Mouse (Mus musculus) MN1 (cell line): ENCODE results near the gene B3galt4.
"Not testable (repeated sequence)": the region's sequence is repeated elsewhere in the genome, so short reads cannot be mapped to it uniquely, and the experiment has no call there.

ENCODE experiments used
- DNase-seq: peaks from one replicate; pipeline ENCODE4 v3.0.0-alpha.2; 2016; ENCODE audit warnings: low spot score

The B3galt4 gene

GRCm38 (mm10) chr17:33951021-33951946 is at the start of gene B3galt4:
B3galt4 (minus strand) TSS chr17:33951488.
- peak; percentile 89 for DNase-seq

DNA sequence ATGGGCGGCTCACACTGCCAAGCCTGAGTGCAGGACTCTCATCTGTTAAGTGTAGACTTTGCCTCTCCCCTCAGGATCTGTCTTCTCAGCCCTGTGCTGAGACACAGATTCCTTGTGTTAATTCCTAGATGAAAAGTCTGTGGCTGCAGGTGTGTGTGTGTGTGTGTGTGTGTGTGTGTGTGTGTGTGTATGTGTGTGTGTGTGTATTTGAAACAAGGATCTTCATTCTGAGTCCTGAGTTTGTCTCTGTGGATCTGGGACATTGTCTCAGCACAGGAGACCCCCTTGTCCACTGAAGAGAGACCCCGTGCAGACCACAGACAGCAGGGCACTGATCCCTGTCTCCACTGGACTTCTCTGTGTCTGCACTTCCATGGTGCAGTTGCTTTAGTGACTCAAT is 49.5 kb upstream of the B3galt4 start:
- not testable (repeated sequence) for DNase-seq

DNA sequence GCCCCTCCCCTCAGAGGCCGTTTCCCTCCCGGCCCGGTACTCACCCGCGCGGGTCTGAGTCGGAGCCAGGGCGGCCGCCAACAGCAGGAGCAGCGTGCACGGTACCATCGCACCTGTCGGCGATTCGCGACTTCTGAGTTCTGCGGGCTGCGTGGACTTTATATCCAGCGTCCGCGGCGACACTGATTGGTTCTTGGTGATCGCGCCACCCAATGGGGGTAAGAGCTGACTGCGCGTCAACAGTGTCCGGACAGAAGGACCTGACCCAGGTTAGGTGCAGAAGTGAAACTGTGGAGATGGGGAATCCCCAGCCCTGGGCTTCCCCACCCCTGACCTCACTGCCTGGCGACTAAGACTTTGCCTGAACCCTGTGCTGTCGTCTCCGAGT is 48.9 kb upstream of the B3galt4 start, which contains the start of gene H2-K1:
Gene H2-K1 (minus strand): TSS at position 198 of the 388 bp plus-strand sequence.
- peak; percentile 94 for DNase-seq

- DNase-seq = peak; percentile 48
These were observed 48.3 kb upstream of the B3galt4 start for GRCm38 (mm10) chr17:33999341-34000149.

GRCm38 (mm10) chr17:33998697-33999096 is 47.4 kb upstream of the B3galt4 start:
- peak; percentile 25 for DNase-seq

- DNase-seq = not testable (repeated sequence)
These were observed 45.7 kb upstream of the B3galt4 start for GRCm38 (mm10) chr17:33997025-33997424.

- DNase-seq = no peak
These were observed 44.4 kb upstream of the B3galt4 start for GRCm38 (mm10) chr17:33995651-33996050.

- no peak for DNase-seq
These were observed 43.7 kb upstream of the B3galt4 start for GRCm38 (mm10) chr17:33994959-33995358.

DNA sequence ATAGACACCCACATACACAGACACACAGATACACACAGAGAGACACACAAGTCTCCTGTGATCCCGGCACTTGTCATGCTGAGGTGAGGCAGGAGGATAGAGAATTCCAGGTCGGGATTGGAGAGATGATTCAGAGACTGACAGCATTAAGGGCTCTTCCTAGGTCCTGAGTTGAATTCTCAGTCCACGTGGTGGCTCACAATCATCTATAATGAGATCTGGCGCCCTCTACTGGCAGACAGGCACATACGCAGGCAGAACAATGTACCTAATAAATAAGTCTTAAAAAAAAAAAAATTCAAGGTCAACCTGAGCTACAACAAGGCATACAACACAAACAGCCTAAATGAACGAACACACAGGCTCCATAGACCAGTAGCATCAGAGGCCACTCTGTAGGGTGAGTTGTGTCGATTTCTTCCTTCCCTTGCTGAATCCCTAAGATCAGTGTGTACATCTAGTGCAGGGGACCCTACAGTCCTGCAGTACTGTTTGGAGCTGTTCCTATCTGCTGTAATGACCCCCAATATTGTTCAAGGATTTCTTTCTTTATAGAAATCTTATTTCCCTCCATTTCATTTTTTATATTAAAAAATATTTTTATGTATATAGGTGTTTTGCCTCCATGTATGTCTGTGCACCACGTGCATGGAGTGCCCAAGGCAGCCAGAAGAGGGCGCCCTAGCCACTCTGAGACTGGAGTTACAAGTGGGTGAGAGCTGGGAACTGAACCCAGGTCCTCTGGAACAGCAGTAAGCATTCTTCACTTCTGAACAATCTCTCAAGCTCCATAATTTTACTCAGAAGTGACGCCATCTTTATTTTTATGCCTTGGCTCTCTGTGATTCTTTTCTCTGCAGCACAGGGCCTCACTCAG is 40.7 kb upstream of the B3galt4 start:
- DNase-seq = peak; percentile 78

DNA sequence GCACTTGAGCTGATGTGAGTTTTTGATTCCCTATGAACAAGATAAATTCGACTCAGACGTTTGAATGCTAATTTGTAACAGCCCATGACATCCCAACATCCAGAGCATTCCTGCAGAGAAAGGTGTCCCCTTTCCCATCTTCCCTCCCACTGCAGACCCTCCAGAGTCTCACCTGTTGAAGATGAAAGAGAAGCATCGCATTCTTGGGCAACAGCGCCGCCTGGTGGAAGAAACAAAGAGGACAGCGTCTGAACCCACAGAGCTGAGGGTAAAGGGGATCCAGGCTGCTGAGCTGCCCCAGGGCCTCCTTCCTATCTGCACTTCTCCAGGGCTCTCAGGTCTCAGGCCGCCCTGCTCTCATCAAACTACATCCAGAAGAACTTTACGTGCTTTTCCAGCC is 30.8 kb upstream of the B3galt4 start:
- not testable (repeated sequence) for DNase-seq

GRCm38 (mm10) chr17:33981192-33981909 is 30.1 kb upstream of the B3galt4 start:
- peak; percentile 79 for DNase-seq

DNA sequence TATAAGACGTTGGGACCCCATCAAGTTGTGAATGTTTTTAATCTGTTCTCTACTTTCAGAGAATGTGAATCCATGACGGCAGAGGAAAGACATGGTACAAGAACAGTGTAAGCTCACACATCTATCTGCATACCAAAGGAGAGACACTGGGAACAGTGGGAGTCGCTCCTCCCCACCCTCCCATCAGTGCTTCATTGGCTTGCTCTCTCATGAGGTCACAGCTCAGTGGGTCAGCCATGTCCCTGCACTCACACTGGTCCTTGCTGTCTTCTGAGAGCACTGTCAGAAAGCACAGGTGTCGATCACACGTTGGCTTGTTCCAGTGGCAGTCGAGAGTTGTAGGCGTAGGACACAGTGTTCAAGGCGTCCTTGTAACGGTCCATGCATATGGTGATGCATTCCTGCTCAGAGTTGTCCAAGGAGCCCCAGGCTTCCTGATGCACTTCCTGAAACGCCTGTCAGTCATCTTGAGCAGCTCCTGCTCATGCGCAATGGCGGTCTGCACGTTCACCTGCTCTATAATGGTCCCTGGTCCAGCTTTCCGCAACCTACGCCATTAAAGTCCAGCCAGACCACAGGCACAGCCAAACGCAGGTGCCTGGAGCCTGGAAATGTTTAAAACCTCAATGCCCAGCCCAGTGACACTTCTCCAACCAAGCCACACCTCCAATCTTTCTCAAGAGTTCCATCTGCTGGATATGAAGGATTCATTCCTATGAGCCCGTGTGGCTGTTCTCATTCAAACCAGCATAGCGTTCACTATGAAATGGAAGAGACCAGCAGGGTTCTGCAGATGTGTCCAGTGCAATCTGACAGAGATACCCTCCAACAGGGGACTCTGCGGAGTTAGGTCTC is 29.1 kb upstream of the B3galt4 start:
- no peak for DNase-seq

GRCm38 (mm10) chr17:33979512-33980050 is 28.3 kb upstream of the B3galt4 start:
- no peak for DNase-seq

DNA sequence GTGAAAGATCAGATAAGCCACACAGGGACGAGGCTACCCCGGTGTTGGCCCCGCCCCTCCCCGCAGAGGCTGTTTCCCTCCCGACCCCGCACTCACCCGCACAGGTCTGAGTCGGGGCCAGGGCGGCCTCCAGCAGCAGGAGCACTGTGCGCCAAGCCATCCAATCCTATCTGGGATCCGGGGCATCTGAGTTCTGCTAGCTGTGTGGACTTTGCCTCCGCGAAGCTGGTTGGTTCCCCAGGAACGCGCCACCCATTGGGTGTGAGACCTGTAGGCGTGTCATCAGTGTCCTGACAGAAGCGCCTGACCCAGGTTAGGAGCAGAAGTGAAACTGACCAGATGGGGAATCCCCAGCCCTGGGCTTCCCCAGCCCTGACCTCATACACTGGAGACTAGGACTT is 27.3 kb upstream of the B3galt4 start:
- peak; percentile 97 for DNase-seq

- peak; percentile 31 for DNase-seq
These were observed 26.7 kb upstream of the B3galt4 start for GRCm38 (mm10) chr17:33977861-33978557.

GRCm38 (mm10) chr17:33973572-33973971 is 22.3 kb upstream of the B3galt4 start:
- DNase-seq = no peak

- DNase-seq = peak; percentile 75
These were observed 21.4 kb upstream of the B3galt4 start for GRCm38 (mm10) chr17:33972691-33973090.

DNA sequence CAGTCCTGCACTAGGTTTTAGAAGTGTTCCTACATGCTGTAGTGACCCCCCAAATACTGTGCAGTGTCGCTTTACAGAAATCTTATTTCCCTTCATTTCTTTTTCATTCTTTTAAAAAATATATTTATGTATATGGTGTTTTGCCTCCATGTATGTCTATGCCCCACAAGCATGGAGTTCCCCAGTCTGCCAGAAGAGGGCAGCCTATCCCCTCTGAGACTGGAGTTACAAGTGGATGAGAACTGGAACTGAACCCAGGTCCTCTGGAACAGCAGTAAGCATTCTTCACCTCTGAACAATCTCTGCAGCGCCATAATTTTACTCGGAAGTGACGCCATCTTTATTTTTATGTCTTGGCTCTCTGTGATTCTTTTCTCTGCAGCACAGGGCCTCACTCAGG is 18.1 kb upstream of the B3galt4 start:
- DNase-seq = no peak

DNA sequence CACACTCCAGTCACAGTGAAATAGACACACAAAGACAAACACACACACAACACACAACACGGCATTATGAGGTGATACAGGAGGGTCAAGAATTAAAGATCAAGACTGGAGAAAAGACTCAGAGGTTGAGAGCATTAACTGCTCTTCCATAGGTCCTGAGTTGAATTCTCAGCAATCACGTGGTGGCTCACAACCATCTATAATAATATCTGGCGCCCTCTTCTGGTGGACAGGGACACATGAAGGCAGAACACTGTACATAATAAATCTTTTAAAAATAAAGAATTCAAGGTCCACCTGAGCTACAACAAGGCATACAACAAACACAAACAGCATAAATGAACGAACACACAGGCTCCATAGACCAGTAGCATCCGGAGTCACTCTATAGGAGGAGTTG is 17.6 kb upstream of the B3galt4 start:
- peak; percentile 58 for DNase-seq
